Mouse (Mus musculus) E14TG2a.4 (cell line): ENCODE measurements around the gene S100a4.

Experiments used
- CTCF ChIP-seq: conservative IDR thresholded peaks from 2 replicates; pipeline ENCODE4 v1.5.1; 2014; ENCODE audit warnings: low read length
- POU5F1 ChIP-seq: IDR thresholded peaks from 2 replicates; pipeline ENCODE4 v1.6.1; 2014; ENCODE audit warnings: low read length, borderline replicate concordance

GRCm38 (mm10) chr3:90575320-90575719 is 28.3 kb upstream of the S100a4 start:
- TF ChIP-seq CTCF, result no peak
- no peak for TF ChIP-seq POU5F1
